Mouse (Mus musculus) urinary bladder, postnatal 4 days (tissue): ENCODE data around the gene Btbd11.

ENCODE experiments used
- DNase-seq, 2 experiments: peaks; one replicate each; pipeline ENCODE4 v3.0.0; 2021 to 2022; ENCODE audit warnings: low spot score in 2 of 2

Gene Btbd11

DNA sequence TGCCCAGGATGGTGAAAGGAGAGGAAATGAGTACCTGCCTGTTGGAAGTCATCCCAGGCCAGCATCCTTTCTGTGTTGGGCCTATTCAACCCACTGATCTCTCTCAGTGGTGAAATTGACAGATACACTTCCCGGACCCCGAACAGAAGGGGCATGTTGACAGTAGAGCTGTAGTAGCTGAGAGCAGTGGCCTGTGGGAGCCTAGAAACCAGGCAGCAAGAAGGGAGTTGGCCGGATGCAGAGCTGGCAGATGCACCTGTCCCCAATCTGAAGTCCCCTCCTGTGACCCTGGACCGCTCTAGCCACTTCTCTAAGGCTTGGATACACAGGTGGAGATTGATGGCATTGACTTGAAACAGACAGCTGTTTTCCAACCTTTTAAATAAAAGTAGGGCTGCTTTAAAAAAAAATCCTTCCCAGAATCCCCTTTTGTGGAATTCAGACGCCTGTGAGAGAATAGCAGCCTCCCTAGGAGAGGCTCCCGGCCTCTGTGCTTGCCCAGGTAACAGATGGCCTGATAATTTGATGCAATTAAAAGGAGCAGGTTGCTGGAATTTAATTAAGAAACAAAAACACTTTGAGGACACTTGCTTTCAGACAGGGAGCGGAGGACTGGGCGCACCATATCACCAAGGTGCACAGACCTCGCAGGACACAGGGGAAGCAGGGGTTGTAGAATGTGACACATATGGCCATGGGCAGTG, 89.2 kb downstream of the Btbd11 start:
- DNase-seq: no peak

- DNase-seq: no peak
Measured at GRCm38 (mm10) chr10:85479959-85480625, 93.5 kb downstream of the Btbd11 start.

- DNase-seq: no peak
Measured at GRCm38 (mm10) chr10:85481106-85481505, 94.5 kb downstream of the Btbd11 start.

DNA sequence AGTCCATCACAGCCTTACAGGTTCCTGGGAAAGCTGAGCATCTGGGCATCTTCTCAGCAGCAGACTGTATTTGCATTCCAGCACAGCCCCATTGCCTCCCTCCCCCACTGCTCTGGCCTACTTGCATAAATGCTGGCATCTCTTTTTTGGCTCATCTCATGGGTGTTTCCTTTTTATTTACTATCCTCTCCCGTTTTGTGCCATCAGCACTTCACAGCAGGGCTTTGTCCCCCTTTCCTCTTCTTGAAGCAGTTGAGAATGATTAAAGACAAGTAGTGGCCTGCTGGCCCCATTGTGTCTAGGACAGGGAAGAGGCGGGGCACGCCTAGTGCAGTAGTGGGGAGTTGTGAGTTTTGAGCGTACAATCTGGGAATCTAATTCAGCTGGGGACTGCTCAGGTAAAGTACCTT, 95.5 kb downstream of the Btbd11 start:
- no peak for DNase-seq

GRCm38 (mm10) chr10:85482480-85482879, 95.9 kb downstream of the Btbd11 start:
- DNase-seq: no peak

GRCm38 (mm10) chr10:85486456-85486855, 99.8 kb downstream of the Btbd11 start:
- no peak for DNase-seq

GRCm38 (mm10) chr10:85492583-85492982, 106.0 kb downstream of the Btbd11 start:
- DNase-seq: no peak

DNA sequence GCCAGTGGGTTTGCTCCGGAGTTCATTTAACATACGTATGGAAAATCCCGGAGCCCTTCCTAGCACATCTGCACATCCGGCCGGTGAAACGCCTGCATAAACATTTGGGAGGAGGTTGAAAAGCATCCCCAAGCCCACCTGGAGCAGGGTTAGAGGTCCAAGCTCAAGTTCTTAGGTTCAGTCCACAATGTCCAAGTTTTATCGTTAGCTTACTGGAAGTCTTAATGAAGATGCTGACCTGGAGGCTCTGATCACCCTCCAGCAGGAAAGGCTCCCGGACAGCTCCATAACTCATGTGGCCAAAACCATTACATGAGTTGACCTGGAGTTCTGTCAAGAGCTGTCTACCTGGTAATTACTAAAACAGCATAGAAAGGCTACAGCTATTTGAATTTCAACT, 109.7 kb downstream of the Btbd11 start:
- DNase-seq: no peak

- DNase-seq: no peak
Measured at GRCm38 (mm10) chr10:85496981-85497380, 110.4 kb downstream of the Btbd11 start.

- DNase-seq: no peak
Measured at GRCm38 (mm10) chr10:85497931-85498330, 111.3 kb downstream of the Btbd11 start.

DNA sequence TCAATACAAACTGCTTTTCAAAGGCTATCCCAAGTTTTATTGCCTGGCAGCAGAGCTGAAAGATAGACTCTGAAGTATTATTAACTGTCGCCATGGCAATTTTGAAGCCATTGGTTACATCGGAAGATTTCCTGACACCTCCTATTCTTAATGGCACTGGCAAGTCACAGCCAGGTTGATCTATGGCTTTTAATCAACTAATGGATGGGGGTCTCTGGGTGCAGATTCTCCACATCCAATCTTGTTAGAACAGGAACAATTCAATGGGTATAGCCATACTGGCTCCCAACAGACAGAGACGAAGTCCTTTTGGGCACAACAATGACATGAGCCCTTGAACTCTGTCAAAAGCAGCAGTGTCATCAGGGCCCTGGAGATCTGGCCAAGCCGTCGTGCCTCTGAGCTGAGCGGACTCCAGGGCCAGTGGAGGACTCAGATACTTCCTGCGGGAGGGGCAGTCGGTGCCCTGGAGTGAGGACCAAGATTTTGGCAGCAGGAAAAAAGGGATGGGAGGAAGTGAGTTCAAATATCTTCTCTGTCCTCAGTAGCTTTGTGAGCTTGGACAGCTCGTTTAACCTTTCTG, 114.0 kb downstream of the Btbd11 start:
- DNase-seq: no peak

- DNase-seq: no peak
Measured at GRCm38 (mm10) chr10:85501966-85502566, 115.5 kb downstream of the Btbd11 start.

GRCm38 (mm10) chr10:85502656-85503055, 116.0 kb downstream of the Btbd11 start:
- no peak for DNase-seq

DNA sequence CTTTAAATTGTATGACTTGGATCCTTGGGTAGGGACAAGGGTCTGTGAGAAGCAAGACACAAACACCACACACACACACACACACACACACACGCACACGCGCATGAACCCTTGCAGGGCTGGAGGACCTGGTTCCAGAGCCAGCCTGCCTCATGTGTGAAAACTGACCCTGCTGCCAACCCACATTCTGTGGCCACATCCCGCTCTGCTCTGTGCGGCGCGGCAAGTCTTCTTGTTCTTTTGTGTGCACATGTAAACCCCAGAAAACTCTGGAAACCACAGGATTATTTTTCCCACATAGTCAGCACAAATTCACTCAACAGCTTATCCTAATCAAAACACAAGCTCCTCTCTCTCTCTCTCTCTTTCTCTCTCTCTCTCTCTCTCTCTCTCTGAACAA, 116.8 kb downstream of the Btbd11 start:
- DNase-seq: no peak

DNA sequence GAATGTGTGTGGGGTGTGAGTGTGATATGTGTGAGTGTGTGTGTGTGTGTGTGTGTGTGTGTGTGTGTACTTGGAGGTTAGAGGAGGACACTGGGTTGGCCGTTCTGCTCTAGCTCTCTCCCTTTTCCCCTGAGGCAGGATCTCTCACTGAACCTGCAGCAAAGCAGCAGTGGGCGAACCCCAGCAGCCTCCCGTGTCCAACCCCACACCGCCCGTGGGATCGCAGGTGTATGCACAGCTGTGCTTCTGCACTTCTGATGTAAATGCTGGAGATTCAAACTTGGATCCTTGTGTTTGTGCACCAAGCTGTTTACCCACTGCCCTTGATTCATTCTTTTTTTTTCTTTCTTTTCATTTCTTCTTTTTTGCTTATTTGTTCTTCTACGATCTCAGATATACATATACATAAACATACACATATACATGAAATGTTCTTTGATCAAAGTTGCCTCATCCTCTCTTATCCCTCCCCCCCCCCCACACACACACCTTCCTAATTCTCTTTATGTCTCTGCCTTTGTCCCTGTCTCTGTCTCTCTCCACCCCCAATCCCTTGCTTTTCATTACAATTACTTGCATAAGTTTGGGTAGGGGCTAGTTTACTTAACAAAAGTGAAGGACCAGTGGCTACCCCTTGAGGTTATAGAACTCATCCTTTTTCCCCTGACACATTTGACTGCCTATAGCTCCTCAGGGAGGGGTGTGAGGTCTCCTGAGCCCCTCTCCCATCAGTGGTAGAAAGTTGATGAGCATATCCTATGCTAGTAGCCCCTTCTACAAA, 120.8 kb downstream of the Btbd11 start:
- DNase-seq: no peak

- no peak for DNase-seq
Measured at GRCm38 (mm10) chr10:85508193-85508794, 121.7 kb downstream of the Btbd11 start.

DNA sequence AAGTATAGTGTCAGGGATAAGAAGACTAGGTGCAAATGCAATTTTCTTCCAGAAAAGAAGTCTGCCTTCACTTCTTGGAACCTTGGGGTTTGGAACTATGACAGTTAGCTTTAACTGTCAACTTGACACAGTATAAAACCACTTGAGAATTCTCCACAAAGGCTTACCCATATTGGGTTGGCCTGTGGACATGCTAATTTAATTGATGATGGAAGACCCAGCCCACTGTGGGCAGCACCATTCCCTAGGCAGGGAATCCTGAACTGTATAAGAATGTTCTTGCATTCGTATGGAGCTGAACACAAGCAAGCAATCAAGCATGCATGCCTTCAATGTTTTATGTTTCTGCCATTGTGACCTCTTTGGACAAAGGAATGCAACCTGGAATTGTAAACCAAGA, 122.4 kb downstream of the Btbd11 start:
- DNase-seq: no peak

- DNase-seq: no peak
Measured at GRCm38 (mm10) chr10:85510329-85510728, 123.7 kb downstream of the Btbd11 start.

- no peak for DNase-seq
Measured at GRCm38 (mm10) chr10:85512808-85513207, 126.2 kb downstream of the Btbd11 start.

GRCm38 (mm10) chr10:85517223-85518110, 130.9 kb downstream of the Btbd11 start:
- no peak for DNase-seq

DNA sequence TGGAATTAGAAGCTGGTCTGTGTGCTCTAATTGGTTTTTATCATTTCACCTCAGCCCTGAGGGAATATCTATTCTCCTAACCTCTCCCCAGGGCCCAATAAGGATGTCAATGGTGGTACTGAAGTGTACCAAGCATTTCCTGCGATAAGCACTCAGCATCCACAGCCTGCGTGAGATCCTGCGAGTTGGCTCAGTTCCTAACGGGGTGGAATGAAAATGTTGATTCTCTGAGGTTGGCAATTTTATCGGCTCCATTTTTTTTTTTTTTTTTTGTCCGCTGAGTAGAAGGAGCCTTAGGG, 131.4 kb downstream of the Btbd11 start:
- DNase-seq: no peak
